Mouse (Mus musculus) urinary bladder, adult 18-20 months (tissue): ENCODE measurements at regions not wholly inside any gene's neighbourhood (a gene's known extent, or its start where the extent isn't known, plus 50 kb on each side); places are given as distances from the start of the nearest gene placed in this dataset.

Experiments
- DNase-seq, 2 experiments: peaks; one replicate each; pipeline ENCODE4 v3.0.0; 2022; ENCODE audit warnings: low spot score in 2 of 2, mixed read lengths in 2 of 2

DNA sequence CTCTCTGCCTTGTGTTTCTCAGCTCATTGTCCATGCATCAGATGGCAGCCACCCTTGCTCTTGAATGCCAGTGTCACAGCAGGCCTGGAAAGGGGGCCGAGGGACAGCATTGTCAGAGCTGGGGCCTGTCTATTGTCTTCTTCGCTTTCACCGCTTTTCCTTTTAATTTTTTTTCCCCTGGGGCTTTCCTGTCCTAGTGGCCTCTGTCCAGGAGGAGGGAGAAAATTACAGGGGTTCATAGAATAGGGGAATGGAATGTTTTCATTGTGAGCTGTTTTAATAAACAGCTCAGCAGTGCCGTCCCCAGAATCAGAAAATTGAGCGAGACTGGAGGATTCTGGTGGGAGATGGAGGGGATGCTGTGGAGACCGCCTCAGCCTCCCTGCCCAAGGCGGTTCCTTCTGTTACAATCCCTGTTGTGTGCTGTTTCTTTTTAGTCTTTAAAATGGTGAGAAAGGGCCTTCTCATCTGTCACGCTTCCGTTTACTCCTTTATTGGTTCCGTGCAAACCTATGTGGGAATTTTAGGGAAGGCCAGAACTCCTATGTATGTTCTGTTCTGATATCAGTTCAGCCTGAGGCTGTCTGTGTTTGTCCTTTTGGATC is 217.2 kb upstream of the Ubash3b start:
- DNase-seq = no peak

DNA sequence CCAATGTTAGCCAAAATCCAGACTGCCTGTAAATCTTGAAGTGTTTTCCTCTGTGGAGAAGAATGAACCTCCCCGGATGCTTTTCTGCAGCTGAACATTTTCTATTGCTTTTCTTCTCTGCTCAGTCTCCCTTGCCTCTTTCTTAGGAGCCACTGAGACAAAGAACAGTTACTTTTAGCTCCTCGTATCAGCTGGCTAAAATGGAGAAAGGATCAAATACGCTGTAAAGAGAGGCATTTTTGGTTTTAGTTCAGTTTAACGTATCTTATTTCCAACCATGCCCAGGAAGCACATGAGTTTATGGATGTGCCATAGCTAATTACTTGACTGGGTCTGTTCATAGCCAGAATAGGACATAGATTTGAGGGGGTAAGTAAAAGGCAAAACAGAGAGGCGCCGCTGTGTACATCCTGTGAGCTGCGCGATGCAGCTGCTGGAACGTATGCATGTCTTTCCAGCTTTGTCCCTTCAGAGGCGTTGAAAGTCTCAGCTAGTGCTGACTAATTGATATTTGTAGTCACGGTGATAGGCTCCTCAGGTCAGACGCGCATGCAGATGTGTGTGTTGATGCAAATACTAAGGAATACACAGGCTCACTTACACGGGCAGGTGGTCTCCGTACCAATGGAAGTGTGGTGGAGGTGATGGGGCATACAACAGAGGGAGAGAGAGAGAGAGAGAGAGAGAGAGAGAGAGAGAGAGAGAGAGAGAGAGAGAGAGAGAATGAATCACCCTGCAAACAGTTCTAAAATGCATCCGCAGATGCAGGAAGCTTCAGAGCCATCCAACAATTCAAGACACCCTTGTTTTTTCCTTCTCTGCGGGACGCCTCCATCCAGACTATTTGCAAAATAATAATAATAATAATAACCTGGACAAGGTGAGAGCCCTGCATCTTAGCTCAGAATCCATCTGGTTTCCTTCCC is 216.5 kb upstream of the Ubash3b start:
- DNase-seq = no peak

DNA sequence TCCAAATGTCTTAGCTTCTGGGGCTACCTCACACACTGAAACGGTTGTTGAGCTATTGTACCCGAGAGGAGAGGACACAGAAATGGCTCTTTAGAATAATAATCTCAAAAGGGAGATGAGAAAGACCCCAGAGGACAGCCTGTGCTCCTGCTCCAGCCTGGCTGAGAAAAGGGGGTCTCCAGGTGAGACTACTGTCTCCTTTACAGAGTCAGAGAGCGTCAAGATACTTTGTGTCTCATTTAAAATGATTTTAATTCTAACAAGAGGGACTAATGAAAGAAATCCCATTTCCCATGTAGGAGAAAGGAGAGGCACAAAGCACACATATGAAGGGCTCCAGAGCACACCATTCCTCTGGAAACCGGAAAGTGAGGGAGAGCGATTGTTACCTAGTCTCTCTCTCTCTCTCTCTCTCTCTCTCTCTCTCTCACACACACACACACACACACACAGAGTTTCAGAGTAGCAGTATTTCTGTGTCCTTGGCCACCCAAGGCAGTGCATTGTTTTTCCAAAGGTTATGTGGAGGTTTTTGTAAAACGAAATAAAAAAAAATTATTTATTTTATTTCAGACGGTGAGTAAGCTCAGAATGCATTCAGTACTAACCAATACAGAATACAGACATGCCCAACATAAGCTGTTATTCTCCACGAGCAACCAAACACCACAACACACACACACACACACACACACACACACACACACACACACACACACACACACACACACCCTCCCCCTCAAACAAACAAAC is 215.6 kb upstream of the Ubash3b start:
- DNase-seq = no peak

DNA sequence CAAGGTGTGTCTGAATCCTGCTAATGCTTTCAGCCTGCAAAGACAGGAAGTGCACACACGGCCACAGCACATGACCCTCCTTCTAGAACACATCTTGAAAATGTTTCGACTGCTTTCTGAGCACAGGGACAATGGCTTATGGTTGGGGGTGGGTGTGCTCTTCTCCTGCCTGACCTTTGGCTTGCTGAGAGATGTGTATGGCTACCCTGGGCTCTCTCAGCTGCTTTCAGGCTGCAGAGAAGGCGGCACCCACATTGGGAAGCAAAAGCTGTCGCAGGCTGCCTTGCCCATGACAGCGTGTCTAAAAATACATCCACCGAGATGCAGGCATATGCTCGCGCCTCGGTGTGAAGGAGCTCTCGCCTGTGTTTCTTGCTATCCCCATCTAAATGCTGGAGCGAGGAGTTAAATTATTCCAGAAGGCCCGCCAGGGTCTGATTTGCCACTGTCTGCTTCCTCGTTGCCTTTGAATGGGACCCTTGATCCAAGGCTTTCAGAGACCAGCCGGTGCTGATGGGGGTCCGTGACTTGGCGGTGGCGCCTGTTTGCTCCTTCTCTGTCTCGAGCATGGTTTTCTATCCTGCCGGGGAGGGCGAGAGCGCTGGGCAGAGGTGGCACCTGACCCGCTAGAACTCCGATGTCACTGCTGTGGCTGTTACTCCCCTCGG is 214.6 kb upstream of the Ubash3b start:
- peak in 1 of 2 experiments; percentile 5 for DNase-seq

DNA sequence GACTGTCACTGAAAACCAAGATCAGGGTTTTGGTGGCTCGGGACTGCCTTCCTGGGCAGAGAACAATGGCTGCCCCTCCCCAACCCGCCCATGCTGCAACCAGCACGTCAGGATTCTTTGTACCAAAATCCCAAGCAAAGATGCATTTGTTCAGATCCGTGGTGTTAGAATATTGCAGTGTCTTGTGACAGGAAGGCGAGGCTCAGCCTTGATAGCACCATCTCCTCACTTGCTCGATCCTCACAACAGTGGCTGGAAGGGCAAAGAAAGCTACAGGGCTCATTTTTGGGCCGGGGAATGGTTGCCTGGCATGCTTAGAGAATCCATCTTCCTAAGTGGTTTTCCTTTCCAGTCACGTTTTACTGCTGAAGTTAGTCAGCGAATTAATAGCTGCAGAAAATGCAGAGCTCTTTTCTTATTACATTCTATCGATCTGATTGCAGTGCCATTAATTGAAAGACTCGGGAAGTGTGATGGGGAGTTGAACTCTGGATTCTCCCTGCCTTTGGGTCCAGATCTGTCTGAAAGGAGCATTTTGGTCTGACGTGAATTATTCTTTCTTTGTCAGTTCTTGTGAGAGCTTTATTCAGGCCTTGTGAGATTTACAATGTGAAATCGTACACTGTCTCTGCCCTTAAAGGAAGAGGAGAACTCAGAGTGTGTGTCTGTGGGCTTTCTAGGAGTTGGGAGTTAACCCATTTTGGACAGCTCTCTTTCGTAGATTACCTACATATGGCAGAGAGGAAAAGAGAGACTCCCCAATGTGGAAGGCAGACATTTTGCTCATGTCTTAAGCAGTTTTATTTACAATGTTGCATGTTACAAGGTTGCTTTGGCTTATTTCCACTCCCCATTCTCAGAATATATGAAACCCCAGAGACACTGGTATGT is 213.3 kb upstream of the Ubash3b start:
- DNase-seq = no peak

DNA sequence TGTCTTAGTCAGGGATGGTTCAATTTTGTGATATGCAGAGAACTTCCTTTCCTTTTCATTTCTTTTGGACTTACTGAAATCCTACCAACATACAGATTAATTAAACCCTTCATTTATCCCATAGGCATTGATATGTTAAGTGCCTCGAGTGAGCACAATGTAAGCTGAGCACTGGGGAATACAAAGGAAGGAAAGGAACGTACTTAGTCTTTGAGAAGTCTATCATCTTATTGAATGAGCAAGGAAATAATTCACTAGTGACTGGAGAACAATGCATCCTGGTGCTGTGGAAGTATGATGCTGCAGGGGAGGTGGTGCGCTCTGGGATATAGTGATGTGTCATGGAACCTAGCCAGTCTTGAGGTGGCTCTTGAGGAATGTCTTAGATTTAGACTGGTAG is 204.9 kb upstream of the Ubash3b start:
- DNase-seq = no peak

DNA sequence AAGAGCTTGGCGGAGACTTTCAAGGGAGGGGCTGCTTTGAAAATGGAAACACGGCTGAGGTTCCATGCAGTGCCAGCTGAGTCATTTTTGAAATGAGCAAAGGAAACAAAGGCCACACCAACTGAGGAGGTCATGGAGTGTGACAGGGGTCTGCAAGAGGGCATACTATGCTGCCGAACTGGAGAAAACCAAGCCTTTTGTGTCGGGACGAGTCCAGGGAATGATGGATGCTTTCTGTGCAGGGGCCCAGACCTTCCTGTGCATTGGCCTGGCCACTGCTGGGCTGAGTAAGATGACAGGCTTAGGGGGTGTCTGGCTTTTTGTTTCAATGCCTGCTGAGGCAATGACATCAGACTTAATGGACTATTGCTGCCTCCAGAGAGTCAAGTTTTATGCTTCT is 203.8 kb upstream of the Ubash3b start:
- no peak for DNase-seq

DNA sequence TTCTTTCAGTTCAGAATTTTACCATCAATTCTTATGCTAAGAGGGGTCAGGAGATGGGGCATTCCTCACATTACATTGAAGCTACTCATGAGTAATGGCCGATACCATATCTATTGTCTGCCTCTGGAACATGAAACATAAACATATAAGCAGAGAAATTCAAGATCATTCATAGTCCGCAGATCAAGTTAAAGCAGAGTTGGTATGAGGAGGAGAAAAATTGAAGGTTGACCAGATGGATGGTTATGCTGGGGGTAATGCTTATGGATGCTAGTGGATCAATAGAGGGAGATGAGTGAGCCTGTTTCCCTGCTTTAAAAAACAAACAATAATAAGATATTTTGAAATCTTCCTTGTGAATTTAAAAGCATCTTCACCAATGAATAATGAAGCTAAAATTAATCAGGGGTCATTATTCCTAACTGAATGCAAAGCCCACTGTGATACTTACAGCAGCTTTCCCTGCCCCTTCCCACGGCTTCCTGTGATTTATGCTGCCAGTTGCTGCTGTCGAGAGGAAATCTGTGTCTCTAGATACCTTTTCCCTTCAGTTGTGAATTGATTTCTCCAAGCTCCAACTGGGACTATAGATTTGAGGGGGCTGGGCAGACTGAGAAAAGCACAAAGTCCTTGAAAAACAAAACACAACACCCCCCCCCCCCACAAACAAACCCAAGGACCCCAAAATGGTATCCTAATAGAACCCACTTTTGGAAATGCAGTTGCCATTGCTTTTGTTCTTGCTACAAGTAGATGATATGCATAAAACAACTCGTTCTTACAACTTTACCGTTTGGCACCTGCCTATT is 203.1 kb upstream of the Ubash3b start:
- DNase-seq = no peak

DNA sequence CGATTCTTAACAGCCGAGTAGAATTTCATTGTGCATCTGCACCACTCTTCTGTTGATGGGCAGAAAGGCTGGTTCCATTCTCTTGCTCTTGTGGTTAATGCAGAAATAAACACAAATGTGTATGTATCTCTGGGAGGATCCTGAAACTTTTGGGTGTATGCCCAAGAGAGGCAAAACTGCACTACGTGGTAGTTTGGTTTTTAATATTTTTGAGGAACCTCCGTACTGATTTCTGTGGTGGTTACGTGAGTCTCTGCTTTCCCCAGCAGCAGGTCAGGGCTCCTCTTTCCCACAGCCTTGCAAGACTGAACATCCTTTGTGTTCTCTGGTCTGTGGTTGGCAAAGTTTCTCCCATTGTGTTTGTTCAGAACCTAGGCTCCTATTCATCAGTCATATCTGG is 198.9 kb upstream of the Ubash3b start:
- no peak for DNase-seq

DNA sequence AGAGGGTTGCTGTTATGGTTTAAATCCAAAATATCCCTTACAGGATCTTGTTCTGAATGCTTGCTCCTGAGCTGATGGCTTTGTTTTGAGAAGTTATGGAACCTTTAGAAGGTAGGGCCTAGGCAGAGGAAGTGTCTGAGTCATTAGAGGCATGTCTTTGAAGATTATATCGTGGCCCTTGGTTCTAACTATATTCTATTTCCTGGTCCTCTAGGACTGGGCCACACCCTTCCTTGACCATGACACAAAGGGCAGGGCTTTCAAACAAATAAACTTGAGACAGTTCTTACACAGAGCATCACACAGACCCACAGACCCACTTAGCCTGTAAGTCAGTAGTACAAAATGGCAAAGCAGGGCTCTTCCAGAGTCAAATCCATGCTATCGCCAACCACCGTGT is 197.8 kb upstream of the Ubash3b start:
- no peak for DNase-seq

DNA sequence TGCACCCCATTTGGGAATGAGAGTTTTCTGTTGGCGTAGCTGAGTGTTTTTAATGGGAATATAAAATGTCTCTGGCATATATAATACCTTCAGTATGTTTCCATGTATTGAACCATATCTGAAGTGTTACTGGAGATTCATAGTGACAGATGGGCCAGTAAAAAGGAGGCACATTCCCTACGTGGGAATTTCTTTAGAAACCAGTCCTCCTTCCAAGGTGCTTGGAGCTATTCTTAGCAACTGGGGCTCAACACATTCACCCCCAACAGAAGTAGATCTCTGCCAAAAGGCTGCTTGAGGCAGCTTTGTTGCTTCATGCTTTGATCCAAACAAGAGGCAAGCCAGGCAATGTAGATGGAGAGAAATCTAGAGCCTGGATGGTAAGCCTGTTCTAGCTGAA is 183.8 kb upstream of the Ubash3b start:
- no peak for DNase-seq

DNA sequence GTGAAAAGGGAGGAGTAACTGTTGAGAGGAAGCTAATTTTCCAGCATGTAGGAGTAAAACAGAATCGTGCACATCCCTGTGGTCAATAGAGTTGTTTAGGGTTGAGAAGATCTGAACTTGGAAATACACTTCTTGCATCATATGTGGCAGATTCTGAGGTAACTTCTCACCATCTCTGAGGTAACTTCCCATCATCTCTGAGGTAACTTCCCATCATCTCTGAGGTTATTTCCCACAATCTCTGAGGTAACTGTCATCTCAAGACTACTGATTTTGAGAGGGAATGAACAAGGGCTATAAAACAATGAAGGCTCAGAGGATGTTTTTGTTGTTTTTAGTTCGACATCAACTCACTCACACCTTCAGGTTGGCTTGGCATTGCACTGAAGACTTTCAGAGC is 175.9 kb upstream of the Ubash3b start:
- DNase-seq = no peak

DNA sequence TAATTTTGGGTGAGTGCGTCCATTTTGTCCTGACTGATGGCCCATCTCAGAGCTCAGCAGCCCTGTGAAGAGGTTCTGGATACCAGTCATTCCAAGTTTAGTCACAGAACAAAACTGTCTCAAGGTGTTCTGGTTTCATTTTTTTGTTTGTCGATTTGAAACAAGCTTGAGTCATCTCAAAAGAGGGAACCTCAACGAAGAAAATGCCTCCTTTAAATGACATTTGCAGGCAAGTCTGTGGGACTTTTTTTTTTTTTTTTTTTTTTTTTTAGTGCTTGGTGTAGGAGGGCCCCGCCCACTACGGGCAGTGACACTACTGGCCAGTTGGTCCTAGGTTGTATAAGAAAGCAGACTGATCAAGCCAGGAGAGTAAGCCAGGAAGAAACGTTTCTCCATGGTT is 175.3 kb upstream of the Ubash3b start:
- no peak for DNase-seq

DNA sequence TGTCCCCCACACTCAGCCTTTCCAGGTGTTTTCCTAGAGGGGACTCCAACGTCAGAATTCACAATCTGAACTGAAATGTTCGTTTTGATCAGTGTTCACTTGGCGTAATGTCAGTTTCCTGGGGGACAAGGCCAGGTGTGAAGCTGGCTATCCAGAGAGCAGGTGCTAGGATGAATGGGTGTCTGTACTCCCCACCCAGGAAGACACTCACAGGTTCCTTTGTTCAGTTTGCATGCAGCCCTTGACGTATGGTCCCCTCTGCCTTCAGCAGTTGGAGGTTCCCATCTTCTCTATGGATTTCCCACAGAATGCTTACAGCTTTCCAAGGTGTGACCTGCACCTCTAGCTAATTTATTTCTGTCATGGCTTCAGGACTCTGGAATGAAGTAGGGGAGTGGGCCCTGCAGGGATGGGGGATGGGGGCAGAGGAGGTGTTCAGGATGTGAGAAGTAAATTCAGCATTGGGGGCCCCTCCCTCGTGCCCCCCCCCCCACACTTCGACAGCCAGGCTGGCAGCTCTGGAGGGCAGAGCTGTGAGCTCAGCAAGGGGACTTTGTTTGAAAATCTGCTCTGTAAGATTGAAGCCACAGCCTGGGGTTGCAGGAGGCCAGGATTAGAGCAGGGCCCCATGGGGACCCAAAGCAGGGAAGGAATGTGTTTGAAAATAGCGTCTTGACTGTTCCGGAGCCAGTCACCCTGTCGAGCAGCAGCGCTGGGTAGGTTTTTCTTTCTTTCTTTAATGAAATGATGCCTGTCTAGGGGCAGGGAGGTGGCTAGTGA is 173.2 kb upstream of the Ubash3b start:
- no peak for DNase-seq

DNA sequence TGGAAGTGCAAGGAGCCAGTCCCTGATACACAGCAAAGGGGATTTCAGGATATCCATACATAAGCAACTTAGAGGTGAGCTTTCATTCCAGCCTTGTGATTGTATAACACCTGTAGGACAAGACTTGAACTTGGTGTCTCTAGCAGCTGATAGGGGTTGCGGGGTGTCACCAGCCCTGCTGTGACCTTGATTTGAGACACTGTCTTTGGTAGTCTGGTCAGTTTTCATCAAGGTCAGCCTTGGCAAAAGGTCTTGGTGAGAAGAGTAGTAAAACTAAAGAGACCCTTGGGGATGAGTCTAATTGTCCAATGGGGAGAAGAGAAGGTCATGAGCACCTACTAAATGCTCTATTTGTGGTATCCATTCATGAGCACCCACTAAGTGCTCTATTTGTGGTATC is 172.0 kb upstream of the Ubash3b start:
- DNase-seq = no peak

DNA sequence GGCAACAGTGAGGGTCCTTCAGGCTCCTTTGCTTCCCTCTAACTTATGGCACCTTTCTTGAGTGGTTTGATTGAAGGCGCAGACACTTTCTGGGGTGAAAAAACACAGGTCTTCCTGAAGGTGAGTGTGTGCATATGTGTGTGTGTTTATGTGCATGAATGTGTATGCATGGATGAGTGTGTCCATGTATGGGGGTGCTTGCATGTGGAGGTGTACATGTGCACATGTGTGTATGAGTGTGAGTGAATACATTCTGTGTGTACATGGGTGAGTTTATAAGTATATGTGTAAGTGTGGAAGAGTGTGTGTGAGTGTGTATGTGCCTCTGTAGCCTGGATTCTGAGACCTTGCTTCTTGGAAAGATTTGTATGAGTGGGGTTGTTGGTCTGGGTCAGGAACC is 167.5 kb upstream of the Ubash3b start:
- DNase-seq = no peak

DNA sequence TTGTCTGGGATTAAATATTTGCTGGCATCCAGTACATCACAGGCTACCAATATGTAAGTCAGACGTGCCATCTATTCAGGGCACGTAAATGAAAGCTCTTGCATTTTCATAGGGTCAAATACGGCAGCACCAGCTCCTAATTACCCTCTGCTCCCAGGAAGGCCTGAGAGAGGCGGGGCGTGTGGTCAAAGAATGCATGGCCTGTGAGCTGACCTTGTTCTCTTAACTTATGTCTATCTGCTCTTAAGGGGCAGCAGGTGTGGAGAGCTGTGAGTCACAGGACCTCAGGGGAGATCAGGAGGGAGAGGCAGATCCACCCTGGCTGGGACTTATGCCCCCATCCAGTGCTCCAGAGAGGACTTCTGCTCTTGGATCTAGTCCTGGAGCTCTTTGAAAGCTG is 167.0 kb upstream of the Ubash3b start:
- no peak for DNase-seq

DNA sequence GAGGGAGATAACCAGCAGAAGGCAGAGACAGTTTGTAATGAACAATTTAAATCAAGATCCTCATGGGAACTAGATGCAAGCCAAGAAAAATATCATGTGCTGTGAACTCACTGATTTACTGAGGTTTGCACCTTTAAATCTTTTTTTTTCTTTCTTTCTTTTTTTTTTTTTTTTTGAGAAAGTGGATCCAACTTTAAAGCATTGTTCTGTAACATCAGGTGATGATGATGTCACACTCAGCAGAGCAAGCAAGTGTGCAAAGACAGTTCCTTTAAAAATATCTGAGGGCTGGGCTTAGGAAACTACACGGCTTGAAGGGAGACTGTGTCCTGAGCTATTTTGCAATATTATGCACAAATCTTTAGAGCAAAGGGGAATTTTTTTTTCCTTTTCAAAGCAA is 166.6 kb upstream of the Ubash3b start:
- no peak for DNase-seq

DNA sequence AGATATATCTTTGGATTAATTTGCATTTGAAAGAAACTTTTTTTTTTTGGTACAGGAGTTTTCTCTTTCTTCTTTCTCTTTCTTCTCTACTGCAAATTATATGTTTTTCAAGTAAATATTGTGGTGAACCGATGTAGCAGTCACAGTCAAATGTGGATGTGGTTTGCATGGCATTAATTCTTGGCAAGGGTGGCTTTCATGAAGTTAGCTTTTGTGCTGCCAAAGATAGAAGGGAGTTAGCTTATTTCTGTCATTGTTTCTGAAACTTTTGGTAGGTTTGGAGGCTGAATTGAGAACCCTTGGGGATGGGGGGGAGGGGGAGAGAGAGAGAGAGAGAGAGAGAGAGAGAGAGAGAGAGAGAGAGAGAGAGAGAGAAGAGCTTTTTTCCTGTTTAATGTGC is 166.1 kb upstream of the Ubash3b start:
- DNase-seq = no peak
